Mouse (Mus musculus): ENCODE data around the gene Gad1. TPM values are rescaled to one million over a fixed set of nuclear protein-coding genes. Genes with fewer than 3 reads are reported as not detected.
A peak's percentile ranks its signal among the peaks of the same experiment; 100 is the strongest.

The Gad1 gene
- polyA plus RNA-seq, 1 experiment from 2014 or later: 0.57 TPM

GRCm38 (mm10) chr2:70562611-70562980 lies 9.7 kb downstream of the Gad1 start:
- no peak for ATAC-seq (replicated peaks; ENCODE audit: insufficient number of reproducible peaks, low FRiP score, low TSS enrichment)
- under 1% methylated on average over 30 of the region's 34 CpGs for WGBS (ENCODE audit: insufficient replicate concordance)

GRCm38 (mm10) chr2:70562981-70563671 lies 10.3 kb downstream of the Gad1 start:
- Histone ChIP-seq H3K36me3 (ENCODE audit: control insufficient read depth, insufficient read depth, low read length) (no peaks in the 10 kb centered on the region), H3K9ac (ENCODE audit: low read depth, low read length) (no peak overlapping the region), H3K9me3 (replicated peaks; ENCODE audit: control insufficient read depth, low read length) (no peaks in the 10 kb centered on the region), H3K4me1 (ENCODE audit: control insufficient read depth, insufficient read depth, low read length) (peaks cover 34% of the 10 kb centered on the region), H3K4me2 (peak overlapping the region; percentile 63), H3K4me3 (ENCODE audit: low read depth, low read length) (peak overlapping the region; percentile 25), H3K27ac (ENCODE audit: low read depth, low read length) (no peak overlapping the region), H3K27me3 (ENCODE audit: control insufficient read depth, insufficient read depth, low read length) (peaks cover 95% of the 10 kb centered on the region)
- no peak for ATAC-seq (replicated peaks; ENCODE audit: insufficient number of reproducible peaks, low FRiP score, low TSS enrichment)
- WGBS (ENCODE audit: insufficient replicate concordance): under 1% methylated on average over 40 of the region's 40 CpGs

More at GRCm38 (mm10) chr2:70562611-70562980, 9.7 kb downstream of the Gad1 start:
- H3K36me3 ChIP-seq (ENCODE audit: control insufficient read depth, insufficient read depth, low read length): no peaks in the 10 kb centered on the region
- H3K9ac ChIP-seq (ENCODE audit: low read depth, low read length): no peak overlapping the region
- H3K9me3 ChIP-seq (replicated peaks; ENCODE audit: control insufficient read depth, low read length): no peaks in the 10 kb centered on the region
- peaks cover 91% of the 10 kb centered on the region for H3K27me3 ChIP-seq (ENCODE audit: control insufficient read depth, insufficient read depth, low read length)
- no peak overlapping the region for H3K27ac ChIP-seq (ENCODE audit: low read depth, low read length)
- H3K4me1 ChIP-seq (ENCODE audit: control insufficient read depth, insufficient read depth, low read length): peaks cover 33% of the 10 kb centered on the region
- H3K4me3 ChIP-seq (ENCODE audit: low read depth, low read length): peak overlapping the region; percentile 41
- H3K4me2 ChIP-seq: peak overlapping the region; percentile 63

DNA sequence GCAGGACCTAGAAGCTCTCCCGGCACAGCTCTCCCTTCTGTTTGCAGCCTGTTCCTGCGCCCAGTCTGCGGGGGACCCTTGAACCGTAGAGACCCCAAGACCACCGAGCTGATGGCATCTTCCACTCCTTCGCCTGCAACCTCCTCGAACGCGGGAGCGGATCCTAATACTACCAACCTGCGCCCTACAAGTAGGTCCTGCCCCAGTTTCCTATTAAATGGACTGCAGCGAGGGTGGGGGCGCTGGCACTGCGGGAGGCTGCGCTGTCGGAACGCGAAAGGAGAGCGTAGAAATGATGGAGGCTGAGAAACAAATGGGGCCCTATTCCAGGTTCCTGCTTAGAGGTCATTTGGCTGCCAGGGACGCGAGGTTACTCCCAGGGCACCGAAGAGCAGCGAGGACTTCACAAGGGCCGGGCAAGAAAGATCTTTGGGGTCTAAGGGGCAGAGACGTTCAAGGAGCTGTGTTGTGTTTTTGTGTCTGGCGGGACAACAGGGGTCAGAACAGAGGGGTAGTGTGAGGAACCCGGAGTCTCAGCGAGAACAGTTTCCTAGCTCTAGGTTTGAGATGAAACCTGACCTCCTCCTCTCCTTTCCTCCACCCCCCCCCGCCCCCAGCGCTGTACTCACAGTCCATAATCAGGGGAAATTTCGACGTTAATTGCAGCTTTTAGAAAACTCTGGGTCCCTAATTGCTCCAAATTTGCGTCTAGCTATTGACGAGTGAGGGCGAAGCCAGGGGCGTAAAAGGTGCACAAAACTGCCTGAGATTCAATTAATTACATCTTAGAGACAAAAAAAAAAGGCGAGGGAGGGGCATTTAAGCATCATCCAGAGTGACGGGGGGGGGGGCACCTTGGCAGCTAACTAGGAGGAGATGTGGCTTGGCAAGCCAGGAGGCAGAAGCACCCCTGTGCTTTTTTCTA lies 11.1 kb downstream of the Gad1 start:
- Histone ChIP-seq H3K9me3 (replicated peaks; ENCODE audit: control insufficient read depth, low read length) (no peaks in the 10 kb centered on the region), H3K4me3 (ENCODE audit: low read depth, low read length) (peak overlapping the region; percentile 25), H3K27me3 (ENCODE audit: control insufficient read depth, insufficient read depth, low read length) (peaks cover 97% of the 10 kb centered on the region), H3K27ac (ENCODE audit: low read depth, low read length) (no peak overlapping the region), H3K4me1 (ENCODE audit: control insufficient read depth, insufficient read depth, low read length) (peaks cover 39% of the 10 kb centered on the region), H3K4me2 (peak overlapping the region; percentile 63), H3K36me3 (ENCODE audit: control insufficient read depth, insufficient read depth, low read length) (no peaks in the 10 kb centered on the region), H3K9ac (ENCODE audit: low read depth, low read length) (no peak overlapping the region)
- 2% methylated on average over 38 of the region's 38 CpGs for WGBS (ENCODE audit: insufficient replicate concordance)
- no peak for ATAC-seq (replicated peaks; ENCODE audit: insufficient number of reproducible peaks, low FRiP score, low TSS enrichment)

- peaks cover 39% of the 10 kb centered on the region for H3K4me1 ChIP-seq (ENCODE audit: control insufficient read depth, insufficient read depth, low read length)
- no peak for ATAC-seq (replicated peaks; ENCODE audit: insufficient number of reproducible peaks, low FRiP score, low TSS enrichment)
- H3K36me3 ChIP-seq (ENCODE audit: control insufficient read depth, insufficient read depth, low read length): no peaks in the 10 kb centered on the region
- no peak overlapping the region for H3K4me2 ChIP-seq
- 4% methylated on average over 14 of the region's 15 CpGs for WGBS (ENCODE audit: insufficient replicate concordance)
- no peak overlapping the region for H3K9ac ChIP-seq (ENCODE audit: low read depth, low read length)
- H3K27me3 ChIP-seq (ENCODE audit: control insufficient read depth, insufficient read depth, low read length): peaks cover 97% of the 10 kb centered on the region
- H3K9me3 ChIP-seq (replicated peaks; ENCODE audit: control insufficient read depth, low read length): no peaks in the 10 kb centered on the region
- no peak overlapping the region for H3K4me3 ChIP-seq (ENCODE audit: low read depth, low read length)
- H3K27ac ChIP-seq (ENCODE audit: low read depth, low read length): no peak overlapping the region
Measured at GRCm38 (mm10) chr2:70564646-70565315, 11.9 kb downstream of the Gad1 start.

- H3K36me3 ChIP-seq (ENCODE audit: control insufficient read depth, insufficient read depth, low read length): no peaks in the 10 kb centered on the region
- H3K4me1 ChIP-seq (ENCODE audit: control insufficient read depth, insufficient read depth, low read length): peaks cover 39% of the 10 kb centered on the region
- 0 out of 2 replicates have a peak overlapping the region, but pooled peaks have one; percentile 30 for H3K9ac ChIP-seq (ENCODE audit: low read depth, low read length)
- no peaks in the 10 kb centered on the region for H3K9me3 ChIP-seq (replicated peaks; ENCODE audit: control insufficient read depth, low read length)
- H3K27ac ChIP-seq (ENCODE audit: low read depth, low read length): no peak overlapping the region
- no peak for ATAC-seq (replicated peaks; ENCODE audit: insufficient number of reproducible peaks, low FRiP score, low TSS enrichment)
- peak overlapping the region; percentile 20 for H3K4me3 ChIP-seq (ENCODE audit: low read depth, low read length)
- peaks cover 92% of the 10 kb centered on the region for H3K27me3 ChIP-seq (ENCODE audit: control insufficient read depth, insufficient read depth, low read length)
- WGBS (ENCODE audit: insufficient replicate concordance): 4% methylated on average over 30 of the region's 30 CpGs
- peak overlapping the region; percentile 85 for H3K4me2 ChIP-seq
Measured at GRCm38 (mm10) chr2:70565651-70566602, 13.1 kb downstream of the Gad1 start.

DNA sequence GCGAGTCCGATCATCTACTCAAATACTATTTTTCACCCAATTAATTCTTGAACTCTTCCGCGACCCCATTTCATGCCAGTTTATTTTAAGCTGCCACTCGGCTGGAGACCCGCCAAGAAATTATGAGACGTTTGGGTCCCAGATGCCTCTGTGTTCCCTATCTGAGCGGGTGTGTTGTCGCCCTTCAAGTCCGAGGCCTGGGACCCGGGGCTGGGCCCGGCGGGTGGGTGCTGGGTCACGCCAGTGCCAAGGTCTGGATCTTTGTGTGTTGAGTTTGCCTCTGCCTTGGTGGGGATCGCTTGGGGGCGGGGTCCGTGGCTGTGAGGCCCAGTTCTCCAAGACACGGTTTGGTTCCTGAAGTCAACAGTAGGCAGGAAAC lies 13.7 kb downstream of the Gad1 start:
- no peak for ATAC-seq (replicated peaks; ENCODE audit: insufficient number of reproducible peaks, low FRiP score, low TSS enrichment)
- Histone ChIP-seq H3K9ac (ENCODE audit: low read depth, low read length) (no peak overlapping the region), H3K27me3 (ENCODE audit: control insufficient read depth, insufficient read depth, low read length) (peaks cover 89% of the 10 kb centered on the region), H3K9me3 (replicated peaks; ENCODE audit: control insufficient read depth, low read length) (no peaks in the 10 kb centered on the region), H3K4me3 (ENCODE audit: low read depth, low read length) (peak overlapping the region; percentile 20), H3K27ac (ENCODE audit: low read depth, low read length) (no peak overlapping the region), H3K4me2 (peak overlapping the region; percentile 85), H3K36me3 (ENCODE audit: control insufficient read depth, insufficient read depth, low read length) (no peaks in the 10 kb centered on the region), H3K4me1 (ENCODE audit: control insufficient read depth, insufficient read depth, low read length) (peaks cover 39% of the 10 kb centered on the region)
- 3% methylated on average over 18 of the region's 18 CpGs for WGBS (ENCODE audit: insufficient replicate concordance)

- Histone ChIP-seq H3K4me1 (ENCODE audit: control insufficient read depth, insufficient read depth, low read length) (peaks cover 35% of the 10 kb centered on the region), H3K36me3 (ENCODE audit: control insufficient read depth, insufficient read depth, low read length) (no peaks in the 10 kb centered on the region), H3K9me3 (replicated peaks; ENCODE audit: control insufficient read depth, low read length) (no peaks in the 10 kb centered on the region), H3K27ac (ENCODE audit: low read depth, low read length) (no peak overlapping the region), H3K27me3 (ENCODE audit: control insufficient read depth, insufficient read depth, low read length) (peaks cover 86% of the 10 kb centered on the region), H3K9ac (ENCODE audit: low read depth, low read length) (no peak overlapping the region), H3K4me2 (peak overlapping the region; percentile 85), H3K4me3 (ENCODE audit: low read depth, low read length) (peak overlapping the region; percentile 20; the same call in 1 of the 2 replicates)
- no peak for ATAC-seq (replicated peaks; ENCODE audit: insufficient number of reproducible peaks, low FRiP score, low TSS enrichment)
- 6% methylated on average over 23 of the region's 23 CpGs for WGBS (ENCODE audit: insufficient replicate concordance)
Measured at GRCm38 (mm10) chr2:70567071-70567681, 14.3 kb downstream of the Gad1 start.

All from heart, embryonic 11.5 days (tissue).